Mouse (Mus musculus) heart, postnatal 36 days (tissue): ENCODE measurements around the gene 4930415O20Rik. TPM values are rescaled to one million over a fixed set of nuclear protein-coding genes. Genes with fewer than 3 reads are reported as not detected.
A peak's percentile ranks its signal among the peaks of the same experiment; 100 is the strongest.

Experiments
- DNase-seq, 2 experiments: peaks; one replicate each; pipeline ENCODE4 v3.0.0; 2021 to 2022
- intact Hi-C: fragments of 180-260 bp; cut with DNase I; formaldehyde crosslinking; loops from one replicate; pipeline ENCODE4 v1.15.1; 2025
- total RNA-seq, 2 experiments: library from RNA; stranded (reverse); gene quantifications; 2 replicates each; pipeline ENCODE4 v1.2.3; 2021

4930415O20Rik gene
- total RNA-seq, 2 experiments from 2014 or later: 1.6 TPM

DNA sequence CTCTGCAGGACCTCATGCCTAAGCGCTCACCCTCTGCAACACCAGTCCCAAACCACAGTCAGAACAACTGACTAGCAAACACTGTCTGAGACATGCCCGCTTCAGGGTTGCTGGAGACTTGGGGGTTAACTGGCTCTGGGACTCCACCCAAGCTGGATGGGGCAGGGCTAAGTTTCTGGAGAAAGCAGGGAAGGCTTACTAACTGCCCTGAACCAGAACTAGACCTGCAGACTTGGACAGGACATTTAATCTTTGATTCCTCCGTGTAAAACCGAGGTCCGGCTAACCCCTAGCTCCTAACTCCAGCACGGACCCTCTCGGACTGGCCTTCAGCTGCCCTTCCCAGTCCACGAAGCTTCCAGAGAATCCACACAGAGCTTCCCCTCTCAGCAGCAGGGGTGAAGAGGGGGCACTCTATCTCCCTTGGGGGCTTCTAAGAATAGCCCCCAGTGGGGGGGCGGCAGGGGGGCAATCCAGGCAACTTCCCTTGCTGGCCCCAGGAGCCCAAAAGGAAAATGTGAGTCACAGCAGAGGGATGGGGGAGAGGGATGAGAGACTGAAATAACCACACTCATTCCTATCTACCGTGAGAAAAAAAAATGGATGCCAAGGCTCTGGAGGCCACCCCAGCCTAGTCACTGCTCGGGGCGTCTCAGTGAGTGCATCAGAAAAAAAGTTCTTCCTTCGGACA is 31.5 kb downstream of the 4930415O20Rik start:
- DNase-seq: peak; percentile 60 to 75
- intact Hi-C loops: no loop called here

DNA sequence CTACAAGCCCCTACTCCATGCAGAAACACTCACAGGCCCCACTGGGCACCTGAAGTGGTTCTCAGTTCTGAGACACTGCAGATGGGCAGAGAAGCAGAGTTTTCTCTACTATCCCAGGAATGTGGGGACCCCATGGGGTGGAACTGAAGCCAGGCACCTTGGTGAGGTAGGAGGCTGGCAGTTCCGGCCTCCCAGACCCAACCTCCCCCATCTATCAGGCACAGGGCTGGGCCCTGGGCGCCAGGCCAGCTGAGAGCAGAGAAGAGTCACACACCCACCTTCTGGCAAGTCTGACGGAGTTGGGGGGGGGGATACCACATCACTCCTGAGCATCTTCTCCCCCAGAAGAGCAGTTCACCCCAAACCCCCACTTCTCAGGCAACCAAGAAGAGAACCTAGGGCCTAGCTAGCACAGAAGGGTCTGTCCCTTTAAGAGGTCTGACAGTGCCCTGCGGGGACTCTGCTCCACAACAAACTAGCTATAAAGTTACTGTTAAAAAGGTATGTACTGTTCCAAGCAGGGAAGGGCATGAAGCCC is 32.2 kb downstream of the 4930415O20Rik start:
- DNase-seq: peak; percentile 40 to 60
- intact Hi-C loops: no loop called here

DNA sequence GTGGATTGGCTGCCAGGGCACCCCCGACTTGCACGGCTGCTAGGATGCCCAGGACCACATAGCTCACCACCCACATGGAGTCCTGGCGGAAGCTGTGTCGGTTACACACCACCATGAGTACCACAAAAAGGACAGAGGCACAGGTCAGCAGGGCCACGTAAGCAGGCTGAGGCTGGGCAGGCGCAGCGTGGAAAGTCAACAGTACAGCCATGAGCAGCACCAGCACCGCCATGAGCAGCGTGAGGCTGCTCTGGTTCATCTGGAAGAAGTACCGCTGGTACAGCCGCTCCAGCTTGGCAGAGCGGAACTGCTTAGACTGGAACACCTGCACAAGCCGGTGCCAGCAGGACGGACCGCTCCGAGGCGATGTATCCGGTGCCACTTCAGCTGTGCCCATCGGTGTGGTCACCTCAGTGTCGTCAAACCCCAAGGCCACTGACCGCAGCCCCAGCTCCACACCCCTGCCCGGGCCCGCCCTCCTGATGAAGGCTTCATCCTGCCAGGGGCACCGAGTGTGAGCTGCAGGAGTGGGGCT is 33.3 kb downstream of the 4930415O20Rik start:
- DNase-seq: no peak
- intact Hi-C loops: no loop called here

DNA sequence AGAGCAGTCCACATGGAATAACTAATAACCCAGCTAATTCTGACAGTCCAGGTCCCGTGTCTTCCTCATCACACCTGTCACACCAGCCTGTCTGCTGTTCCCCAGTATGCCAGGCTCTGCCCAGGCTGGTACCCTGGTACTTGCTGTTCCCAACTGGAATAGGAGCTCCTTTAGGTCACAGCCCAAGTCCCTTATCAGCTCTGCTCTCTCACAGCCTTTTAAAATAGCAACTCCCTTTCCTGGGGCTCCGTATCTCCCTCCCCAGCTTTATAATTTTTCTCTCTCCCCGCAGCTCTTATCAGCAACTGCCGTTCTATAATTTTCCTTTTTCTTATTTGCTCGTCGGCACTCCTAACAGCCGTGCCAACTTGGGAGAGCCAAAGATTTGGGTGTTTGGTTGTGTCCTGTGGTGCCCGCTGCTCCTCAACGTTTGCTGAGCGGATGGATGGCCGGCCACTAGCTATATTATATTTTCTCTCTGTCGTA is 35.3 kb downstream of the 4930415O20Rik start:
- no peak for DNase-seq
- intact Hi-C loops: no loop called here

DNA sequence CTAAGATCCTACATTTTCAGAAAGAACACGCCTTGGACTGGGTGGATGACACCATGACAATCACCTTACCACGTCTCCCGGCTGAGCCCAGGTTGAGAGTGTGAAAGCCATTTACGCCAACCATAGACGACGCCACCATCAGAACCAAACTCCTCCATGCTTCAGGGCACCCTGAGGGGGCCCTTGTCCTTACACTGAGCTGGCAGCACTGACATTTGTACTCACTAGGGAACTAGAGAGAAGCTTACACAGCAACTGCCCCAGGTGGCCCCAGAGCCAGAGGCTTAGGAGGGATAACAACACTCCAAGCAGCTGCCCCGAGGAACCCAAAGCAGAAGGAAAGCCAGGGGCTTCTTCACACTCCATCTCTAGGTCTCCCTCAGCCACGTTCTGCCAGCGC is 35.9 kb downstream of the 4930415O20Rik start:
- intact Hi-C loops: no loop called here
- no peak for DNase-seq

DNA sequence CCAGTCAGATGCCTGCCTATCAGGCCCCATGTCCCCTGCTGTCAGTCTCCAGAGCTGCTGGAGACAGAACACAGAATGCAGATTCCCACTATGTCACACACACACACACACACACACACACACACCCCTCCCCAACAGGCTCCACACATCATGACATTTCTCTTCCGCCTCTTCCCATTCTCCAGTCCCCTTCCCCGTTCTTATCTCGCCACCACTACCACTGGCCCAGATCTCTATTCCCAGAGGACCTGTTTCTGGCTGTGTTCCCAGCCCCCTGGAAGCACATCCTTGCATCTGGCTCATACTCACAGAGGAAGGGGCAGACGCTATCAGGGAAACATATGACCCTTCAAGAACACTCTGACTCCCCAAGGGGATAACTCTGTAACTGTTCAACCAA is 36.8 kb downstream of the 4930415O20Rik start:
- DNase-seq: peak; percentile 84 to 86
- intact Hi-C loops: no loop called here

DNA sequence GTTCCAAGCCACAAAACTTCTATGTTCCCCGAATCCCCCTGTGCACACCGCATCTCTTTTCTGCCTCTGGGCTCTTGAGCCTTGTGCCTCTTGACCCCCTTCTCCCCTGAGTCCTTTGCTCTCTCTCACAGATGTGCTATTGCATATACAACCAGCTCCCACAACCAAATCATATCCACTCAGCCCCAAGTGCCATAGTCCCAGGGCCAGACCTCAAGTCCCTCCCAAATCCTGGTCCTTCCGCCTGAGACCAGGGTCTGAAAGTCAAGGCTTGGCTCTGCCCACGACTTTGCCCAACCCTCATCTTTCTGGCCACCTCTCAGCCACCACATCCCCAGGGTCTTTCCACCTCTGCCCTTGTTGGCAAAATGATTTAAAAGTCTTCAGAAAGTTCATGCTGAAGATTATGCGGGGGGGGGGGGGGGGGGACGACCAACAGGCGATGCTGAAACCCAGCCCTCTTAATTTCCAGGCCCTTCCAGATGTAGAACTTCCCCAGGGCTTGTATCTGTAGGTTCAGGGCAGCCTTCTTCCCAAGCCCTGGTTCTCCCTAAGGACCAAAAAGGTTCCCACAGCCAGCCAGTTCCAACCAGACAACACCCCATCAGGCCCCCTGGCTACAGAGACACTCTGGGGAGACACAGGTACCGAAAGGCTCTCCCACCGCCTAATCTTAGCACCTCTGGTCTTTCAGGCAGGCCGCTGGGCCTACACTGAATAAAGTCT is 37.4 kb downstream of the 4930415O20Rik start:
- intact Hi-C loops: no loop called here
- no peak for DNase-seq

DNA sequence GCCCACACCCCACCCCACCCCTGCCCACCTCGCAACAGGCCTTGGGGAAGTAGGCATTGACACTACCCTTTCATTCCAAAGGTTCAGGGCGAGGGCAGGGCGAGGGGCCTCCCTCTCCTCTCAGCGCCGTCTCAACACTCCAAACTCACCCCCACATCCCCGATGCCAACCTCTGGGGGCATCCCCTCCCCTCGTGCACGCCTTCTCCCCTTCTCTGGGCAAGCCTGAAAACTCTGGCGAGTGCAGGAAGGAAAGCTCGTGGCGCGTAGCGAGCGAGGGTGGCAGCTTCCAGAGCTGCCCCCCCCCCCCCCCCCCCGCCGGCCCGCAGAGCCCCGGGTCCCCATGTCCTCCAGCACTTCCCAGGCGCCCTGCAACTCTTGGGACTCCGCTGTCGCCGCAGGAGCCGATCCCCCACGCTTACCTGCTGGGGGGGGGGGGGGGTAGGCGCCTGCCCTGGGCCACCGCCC is 38.0 kb downstream of the 4930415O20Rik start:
- DNase-seq: peak in 1 of 2 experiments; percentile 56
- intact Hi-C loops: no loop called here

DNA sequence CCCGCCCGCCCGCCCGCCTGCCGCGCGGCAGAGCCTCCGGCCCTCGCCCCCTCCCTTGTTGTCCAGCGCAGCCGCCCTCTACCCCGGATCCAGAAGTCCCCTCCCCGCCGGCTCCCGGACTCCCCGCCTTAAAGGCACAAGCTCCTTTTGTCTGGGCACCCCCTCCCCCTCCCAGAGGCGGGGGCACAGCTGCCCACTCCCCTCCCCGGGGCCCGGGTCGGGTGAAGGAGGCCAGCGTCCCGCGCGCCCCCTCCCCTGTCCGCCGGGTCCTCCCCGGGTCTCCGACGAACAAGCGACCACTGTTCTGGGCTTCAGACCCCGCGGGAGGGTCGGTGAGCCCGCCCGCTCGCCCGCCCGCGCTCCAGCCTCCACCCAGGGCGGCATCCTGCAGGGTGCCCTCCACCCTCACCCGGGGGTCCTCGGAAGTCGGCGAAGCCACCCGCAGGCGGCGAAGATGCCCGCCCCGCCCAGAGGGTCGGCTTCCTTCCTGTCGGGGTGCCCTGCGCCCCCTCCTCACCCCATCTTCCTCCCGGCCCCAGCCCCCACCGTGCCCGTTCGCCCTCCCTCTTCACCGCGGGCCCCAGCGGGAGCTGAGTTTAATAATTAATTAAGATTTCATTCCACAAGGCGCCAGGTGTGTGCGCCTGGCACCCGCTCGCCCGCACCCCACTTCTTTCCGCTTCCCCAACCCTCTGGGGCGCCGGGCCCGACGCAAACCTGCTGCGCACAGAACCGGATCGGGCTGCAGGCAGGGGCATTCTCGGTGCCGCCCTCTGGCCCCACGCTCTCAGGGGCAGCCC is 38.7 kb downstream of the 4930415O20Rik start, which contains the start of gene Adcy6:
Gene Adcy6, minus strand, starts transcription at position 746 of the 800 bp plus-strand sequence.
- DNase-seq: peak; percentile 77 to 85
- intact Hi-C loops: no loop called here

DNA sequence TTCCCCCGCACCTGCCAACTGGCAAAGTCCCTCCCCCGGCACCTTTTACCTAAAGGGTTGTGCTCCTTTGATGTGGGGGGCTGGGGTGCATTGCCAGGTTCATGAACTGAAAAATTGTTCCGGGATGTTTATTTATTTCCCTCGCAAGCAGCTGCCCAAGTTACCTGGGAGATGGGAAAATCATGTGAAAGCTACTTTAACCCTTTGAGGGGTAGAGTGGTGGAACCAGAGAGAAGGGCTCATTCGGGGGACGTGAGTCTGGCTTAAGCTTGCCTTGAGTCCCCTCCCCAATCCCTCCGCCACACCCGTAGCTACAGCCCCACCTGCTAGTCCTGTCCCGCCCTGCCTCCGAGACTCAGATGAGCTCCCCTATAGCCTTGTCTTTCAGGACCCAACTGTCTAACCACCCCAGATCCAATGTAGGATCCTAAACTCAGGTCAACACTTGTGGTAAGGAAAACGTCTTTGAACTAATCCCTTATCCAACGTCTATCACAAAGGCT is 39.4 kb downstream of the 4930415O20Rik start:
- intact Hi-C loops: no loop called here
- DNase-seq: no peak

DNA sequence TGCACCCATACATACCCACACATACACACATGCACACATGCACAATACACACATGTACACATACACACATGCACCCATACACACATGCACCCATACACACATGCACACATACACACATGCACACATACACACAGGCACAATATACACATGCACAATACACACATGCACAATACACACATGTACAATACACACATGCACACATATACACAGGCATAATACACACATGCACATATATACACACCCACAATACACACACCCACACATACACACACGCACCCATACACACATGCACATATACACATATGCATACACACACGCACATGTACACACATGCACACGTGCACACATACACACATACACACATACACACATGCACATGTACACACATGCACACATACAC is 41.4 kb downstream of the 4930415O20Rik start:
- DNase-seq: no peak
- intact Hi-C loops: no loop called here

DNA sequence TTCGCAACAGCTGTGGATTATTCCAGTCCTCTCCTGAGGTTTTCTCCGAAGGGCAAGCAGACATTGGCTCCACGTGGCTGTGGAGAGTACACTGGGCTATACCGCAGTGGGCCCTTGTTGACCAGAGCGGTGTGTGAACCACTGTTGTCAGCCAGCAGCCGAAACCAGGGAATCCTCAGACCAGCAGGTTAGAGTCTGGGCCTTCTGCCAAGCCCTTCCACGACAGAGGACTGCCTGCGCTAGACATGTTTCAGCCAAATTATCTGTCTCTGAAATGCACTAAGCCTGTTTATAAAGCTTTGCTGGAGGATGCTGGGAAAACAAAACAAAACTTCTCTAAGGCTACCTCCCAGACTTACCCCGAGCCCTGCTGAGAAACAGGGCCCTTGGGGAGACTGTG is 43.7 kb downstream of the 4930415O20Rik start:
- DNase-seq: no peak
- intact Hi-C loops: no loop called here

DNA sequence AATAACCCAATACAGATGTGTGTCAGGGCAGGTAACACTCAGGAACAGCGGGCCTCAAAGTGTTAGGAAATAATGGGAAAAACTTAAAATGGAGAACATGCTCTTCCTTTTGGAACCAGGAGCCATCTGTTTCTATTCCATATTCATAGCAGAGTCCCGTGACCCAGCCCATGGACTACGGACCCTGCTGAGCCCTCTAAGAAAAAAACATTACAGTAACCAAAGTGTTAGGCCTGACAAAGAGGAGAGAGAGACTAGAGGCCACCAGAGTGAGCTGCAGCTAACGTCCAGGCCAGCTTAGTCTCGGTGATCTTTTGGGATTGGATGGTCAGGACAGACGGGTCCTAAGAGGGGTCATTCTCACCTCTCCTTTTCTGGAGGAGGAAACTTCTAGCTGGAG is 44.2 kb downstream of the 4930415O20Rik start:
- DNase-seq: no peak
- intact Hi-C loops: no loop called here

DNA sequence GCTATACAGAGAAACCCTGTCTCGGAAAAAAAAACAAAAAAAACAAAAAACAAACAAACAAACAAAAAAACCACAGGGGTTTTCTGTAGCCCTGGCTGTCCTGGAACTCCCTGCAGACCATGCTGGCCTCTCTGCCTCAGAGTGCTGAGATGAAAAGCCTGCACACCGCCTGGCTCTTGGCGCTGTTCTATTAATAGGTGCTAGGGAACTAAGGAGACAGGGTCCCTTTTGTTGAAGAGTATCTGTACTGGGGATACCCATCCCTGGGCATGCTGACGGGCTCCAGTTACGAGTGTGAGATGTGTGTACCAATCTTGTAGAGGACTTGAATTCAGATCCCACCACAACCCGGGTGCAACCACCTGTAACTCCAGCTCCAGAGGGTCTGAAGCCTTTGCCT is 44.9 kb downstream of the 4930415O20Rik start:
- DNase-seq: no peak
- intact Hi-C loops: loop anchor here (1.0 to 2.0 kb wide), 2 partner anchors 35 to 105 kb away; no protein-coding TSS in a partner anchor

DNA sequence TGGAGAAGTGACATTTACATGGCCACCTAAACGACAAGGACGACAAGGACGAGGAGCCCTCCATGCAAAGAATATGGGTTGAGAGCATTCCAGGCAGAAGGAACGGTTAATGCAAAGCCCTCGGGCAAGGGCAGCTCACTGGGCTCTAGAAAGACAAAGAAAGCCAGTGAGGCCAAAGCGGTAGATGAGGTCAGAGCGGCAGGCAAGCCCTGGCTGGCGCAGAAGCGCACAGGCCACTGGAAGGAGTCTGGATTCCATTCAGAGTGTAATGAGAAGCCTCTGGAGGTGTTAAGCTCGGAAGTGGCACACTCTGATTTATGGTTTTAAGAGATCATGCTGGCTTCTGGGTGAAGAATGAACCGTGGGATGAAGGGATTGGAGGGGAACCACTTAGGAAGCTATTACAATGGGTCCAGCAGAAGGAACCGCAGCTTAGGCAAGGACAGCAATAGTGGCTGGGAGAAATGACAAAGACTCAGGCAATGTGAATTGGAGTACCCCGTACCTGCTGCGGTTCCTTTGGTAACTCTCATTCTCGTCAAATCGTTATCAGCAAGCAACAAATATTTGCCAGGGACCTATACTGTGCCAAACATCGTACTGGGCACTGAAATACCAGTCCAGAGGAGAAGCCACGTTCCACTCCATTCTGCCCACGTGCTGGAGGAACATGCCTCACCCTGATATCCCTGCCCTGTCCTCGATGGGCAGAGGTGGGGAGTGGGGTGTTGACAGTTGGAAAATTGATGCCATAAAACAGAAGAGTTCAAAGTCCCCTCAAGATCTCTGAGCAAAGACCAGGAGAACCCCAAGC is 45.8 kb downstream of the 4930415O20Rik start:
- intact Hi-C loops: loop anchor here (1.0 to 2.0 kb wide), 2 partner anchors 36 to 106 kb away; no protein-coding TSS in a partner anchor

DNA sequence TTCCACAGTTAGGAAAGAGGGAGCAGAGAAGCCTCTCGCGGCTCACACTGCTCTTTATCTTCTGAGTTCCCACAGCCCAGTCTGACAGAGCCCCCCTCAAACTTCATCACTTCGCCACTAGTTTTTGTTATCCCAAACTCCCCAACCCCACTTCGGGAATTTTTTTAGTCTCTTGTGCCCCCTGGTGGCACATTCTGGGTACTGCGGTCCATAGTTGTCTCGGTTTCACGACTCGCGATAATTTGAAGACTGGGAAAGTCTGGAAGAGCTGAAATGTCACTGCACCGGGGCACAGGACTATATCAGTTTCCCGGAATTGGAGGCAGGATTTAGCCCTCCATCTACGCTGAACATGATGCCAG is 46.4 kb downstream of the 4930415O20Rik start:
- peak; percentile 88 to 91 for DNase-seq
- intact Hi-C loops: loop anchor here (2.0 kb wide), 1 partner anchor 106 kb away; no protein-coding TSS in a partner anchor

More for the DNA sequence above, 45.8 kb downstream of the 4930415O20Rik start:
- no peak for DNase-seq

DNA sequence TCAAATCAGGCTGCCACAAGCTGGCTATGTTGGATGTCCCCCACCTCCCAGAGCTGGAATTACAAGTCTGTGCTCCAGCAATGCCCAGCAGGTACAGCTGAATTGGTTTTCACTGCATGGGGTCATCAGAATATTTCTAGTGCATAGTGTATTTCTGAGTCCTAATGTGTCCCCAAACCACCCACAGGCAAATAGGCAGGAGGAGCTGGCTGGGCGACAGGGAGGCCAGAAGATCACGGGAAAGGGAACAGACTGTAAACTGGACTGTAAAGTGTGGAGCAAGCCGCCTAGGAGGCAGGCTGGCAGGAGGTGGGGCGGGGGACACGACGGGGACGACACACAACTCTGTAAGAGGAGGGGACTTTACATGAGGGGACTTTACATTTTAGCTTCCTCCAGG is 51.4 kb downstream of the 4930415O20Rik start:
- no peak for DNase-seq
- intact Hi-C loops: no loop called here

DNA sequence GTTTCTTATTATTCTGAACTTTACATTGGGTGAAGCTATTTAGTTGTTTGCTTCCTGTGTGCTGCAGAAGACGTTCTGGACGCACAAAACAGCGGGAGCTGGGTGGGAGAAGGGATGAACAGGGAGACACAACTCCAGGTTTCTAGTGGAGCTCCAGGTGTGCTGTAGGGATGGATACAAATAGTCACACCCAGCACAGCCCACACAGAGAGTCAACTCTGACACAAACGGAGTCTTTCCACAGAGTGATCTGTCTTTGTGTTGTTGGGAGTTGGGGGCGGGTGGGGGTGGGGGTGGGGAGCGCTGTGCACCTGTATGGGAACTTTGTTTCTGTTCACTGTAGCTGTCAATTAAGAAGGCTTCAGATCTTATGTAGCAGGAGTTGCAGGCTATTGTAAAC is 51.9 kb downstream of the 4930415O20Rik start:
- DNase-seq: no peak

DNA sequence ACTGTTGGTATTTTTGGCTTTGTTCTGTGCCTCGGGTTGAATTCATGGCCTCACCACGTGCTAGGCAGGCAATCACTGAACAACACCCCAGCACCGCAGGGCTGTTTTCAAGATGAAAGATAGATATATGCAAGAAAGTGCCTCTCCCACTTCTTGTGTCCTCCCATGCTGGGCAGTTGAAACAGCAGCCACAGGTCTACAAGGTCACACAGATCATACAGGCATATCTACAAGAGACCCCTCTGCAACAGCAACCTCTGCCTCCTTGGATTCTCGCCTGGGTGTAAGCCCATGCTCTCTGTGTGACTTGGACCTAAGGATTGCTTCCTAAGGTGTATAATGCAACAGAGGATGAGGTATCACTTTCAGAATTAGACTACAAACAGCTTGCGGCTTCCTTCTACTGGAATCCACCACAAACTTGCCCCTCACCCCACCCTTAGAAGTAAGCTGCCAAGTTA is 52.6 kb downstream of the 4930415O20Rik start:
- intact Hi-C loops: no loop called here
- DNase-seq: no peak

More for the DNA sequence above, 51.9 kb downstream of the 4930415O20Rik start:
- intact Hi-C loops: no loop called here
